Mouse (Mus musculus) testis, adult 2 months (tissue): ENCODE data around the gene 4930442H23Rik. TPM values are rescaled to one million over a fixed set of nuclear protein-coding genes. Genes with fewer than 3 reads are reported as not detected.

Experiments
- H3K27ac ChIP-seq: fragments of 200-500 bp; 2 replicates; pipeline ENCODE4 v1.5.1; 2012; ENCODE audit warnings: low read depth, low read length; ENCODE audit not compliant: control insufficient read depth, insufficient read depth
- H3K27me3 ChIP-seq: fragments of 200-500 bp; 2 replicates; pipeline ENCODE4 v1.6.1; 2012; ENCODE audit warnings: mild to moderate bottlenecking, low read length, moderate library complexity; ENCODE audit not compliant: control insufficient read depth, insufficient read depth
- H3K36me3 ChIP-seq: fragments of 200-500 bp; 2 replicates; pipeline ENCODE4 v1.6.1; 2012; ENCODE audit warnings: mild to moderate bottlenecking, low read length; ENCODE audit not compliant: control insufficient read depth, insufficient read depth
- H3K4me1 ChIP-seq: fragments of 200-500 bp; 2 replicates; pipeline ENCODE4 v1.6.1; 2012; ENCODE audit warnings: low read length; ENCODE audit not compliant: control insufficient read depth, insufficient read depth
- H3K4me3 ChIP-seq: fragments of 200-500 bp; 2 replicates; pipeline ENCODE4 v1.5.1; 2012; ENCODE audit warnings: low read depth, mild to moderate bottlenecking, low read length, moderate library complexity, mixed read lengths; ENCODE audit not compliant: control insufficient read depth
- CTCF ChIP-seq: fragments of 200-500 bp; IDR thresholded peaks from 2 replicates; pipeline ENCODE4 v1.5.1; 2012; ENCODE audit warnings: low read depth, mild to moderate bottlenecking, inconsistent platforms, low read length, moderate library complexity; ENCODE audit not compliant: control insufficient read depth, insufficient read depth, insufficient replicate concordance
- POLR2A ChIP-seq: fragments of 200-500 bp; IDR thresholded peaks from 2 replicates; pipeline ENCODE4 v1.6.1; 2012; ENCODE audit warnings: low read depth, mild to moderate bottlenecking, inconsistent platforms, low read length, moderate library complexity; ENCODE audit not compliant: control insufficient read depth
- polyA plus RNA-seq: library from polyadenylated mRNA; depleted of rRNA; stranded (reverse); fragments of >200 nt; gene quantifications from 2 replicates; pipeline ENCODE4 v1.2.3, GENCODE M21; 2012

Gene 4930442H23Rik
- polyA plus RNA-seq, 1 experiment = 1.4 TPM

DNA sequence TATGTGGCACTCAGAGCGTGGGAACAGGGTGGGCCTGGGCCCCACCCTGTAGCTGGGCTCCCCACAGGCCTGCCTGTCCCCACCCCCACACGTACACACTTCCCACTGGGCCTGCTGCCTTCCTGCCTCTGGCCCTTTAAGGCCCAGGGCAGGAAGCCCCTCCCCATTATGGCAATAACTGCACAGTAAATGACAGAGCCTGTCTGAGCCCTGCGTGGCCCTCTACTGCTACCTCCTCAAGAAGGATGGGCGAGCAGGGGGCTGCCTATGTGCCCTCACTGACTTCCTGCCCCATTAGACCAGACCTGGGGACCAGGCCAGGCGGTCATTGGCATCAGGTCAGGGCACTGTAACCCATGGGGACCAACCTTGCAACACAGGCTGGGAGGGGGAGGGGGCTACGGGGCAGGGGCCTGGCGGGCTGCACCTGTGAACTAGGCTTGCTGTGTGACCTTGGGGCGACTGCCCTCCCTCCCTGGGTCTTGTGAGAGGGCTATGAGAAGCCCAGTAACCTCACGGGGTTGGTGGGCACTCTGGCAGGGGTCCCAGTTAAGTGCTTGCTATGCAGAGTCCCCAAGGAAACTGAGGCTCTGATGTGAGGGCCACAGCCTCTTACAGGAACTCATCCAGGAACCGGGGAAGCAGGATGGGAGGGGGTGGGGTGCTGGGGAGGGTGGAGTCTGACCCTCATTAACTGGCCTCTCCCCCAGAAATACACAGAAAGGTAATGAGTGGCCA, 42.8 kb downstream of the 4930442H23Rik start:
- Histone ChIP-seq H3K4me3 (no peak overlapping the region), H3K27ac (no peak overlapping the region), H3K4me1 (peaks cover 18% of the 10 kb centered on the region), H3K36me3 (no peaks in the 10 kb centered on the region), H3K27me3 (no peaks in the 10 kb centered on the region)
- TF ChIP-seq POLR2A (no peak), CTCF (no peak)

DNA sequence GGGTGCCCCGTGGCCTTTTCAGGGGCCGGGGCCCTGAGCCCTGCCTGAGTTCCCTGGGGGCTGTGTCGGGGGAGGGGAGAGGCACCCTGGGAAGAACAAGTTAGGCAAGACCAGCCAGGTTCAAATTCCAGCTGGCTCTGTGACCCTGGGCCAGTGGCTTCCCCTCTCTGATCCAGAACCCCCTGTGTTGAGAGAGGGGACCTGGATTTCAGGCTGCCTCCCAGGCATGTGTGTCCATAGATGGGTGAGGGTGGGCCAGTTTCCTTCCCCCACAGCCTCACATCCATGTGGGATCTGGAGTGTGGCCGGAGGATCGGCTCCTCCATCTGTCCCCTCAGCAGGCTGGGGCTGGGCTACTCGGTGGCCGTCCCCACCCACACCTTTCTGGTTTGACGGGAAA, 43.6 kb downstream of the 4930442H23Rik start:
- H3K36me3 ChIP-seq = no peaks in the 10 kb centered on the region

DNA sequence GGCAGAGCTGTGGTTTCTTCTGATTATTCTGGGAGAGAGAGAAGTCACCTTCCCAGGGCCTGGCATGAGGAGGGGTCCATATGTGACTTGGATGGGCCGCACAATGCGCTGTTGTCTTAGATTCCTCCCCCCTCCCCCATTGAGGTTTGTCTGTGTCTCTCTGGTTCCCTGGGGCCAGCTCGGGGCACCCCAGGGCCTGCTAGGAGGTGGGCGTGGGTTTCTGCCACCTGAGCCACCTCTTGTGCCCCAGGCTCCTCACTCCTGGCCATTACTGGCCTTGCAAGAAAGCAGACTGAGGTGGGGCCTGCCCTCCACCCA, 44.2 kb downstream of the 4930442H23Rik start:
- Histone ChIP-seq H3K36me3 (no peaks in the 10 kb centered on the region), H3K27ac (no peak overlapping the region), H3K4me3 (no peak overlapping the region), H3K4me1 (peaks cover 31% of the 10 kb centered on the region), H3K27me3 (no peaks in the 10 kb centered on the region)
- TF ChIP-seq POLR2A = no peak
- no peak for TF ChIP-seq CTCF

More for the DNA sequence above, 43.6 kb downstream of the 4930442H23Rik start:
- Histone ChIP-seq H3K4me3 (no peak overlapping the region), H3K27ac (no peak overlapping the region), H3K27me3 (no peaks in the 10 kb centered on the region), H3K4me1 (peaks cover 26% of the 10 kb centered on the region)
- TF ChIP-seq POLR2A = no peak
- no peak for TF ChIP-seq CTCF

DNA sequence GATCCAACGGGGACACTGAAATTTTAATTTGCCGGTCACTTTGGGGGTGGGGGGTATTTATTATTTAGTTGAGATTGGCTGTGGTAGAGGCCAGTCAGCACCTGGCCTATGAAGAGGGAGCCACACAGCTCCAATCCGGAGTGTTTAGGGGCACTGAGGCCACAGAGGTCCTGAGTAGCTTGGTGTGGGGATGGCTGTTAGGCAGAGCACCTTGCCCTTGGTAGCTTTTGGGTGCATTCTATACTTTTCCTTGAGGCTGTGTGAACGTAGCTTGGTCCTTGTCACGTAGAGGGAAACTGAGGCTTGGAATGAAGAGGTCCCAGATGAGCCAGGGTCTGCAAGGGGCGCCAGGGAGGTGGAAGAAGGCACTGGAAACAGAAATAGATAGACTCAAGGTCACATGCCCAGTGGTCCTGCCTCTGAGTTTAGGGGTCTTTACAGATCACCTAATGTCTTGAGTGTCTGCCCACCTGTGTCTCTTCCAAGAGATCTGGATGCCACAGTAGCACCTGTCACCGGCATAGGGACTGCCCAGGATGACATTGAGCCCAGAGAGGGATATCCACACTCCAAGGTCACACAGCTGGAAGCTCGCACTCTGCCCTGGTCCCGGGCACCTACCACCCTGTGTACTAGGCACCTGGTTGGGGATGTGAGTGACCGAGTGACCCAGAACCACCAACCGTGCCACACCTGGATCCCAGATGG, 44.7 kb downstream of the 4930442H23Rik start:
- Histone ChIP-seq H3K4me3 (no peak overlapping the region), H3K27ac (no peak overlapping the region), H3K36me3 (no peaks in the 10 kb centered on the region), H3K4me1 (peaks cover 36% of the 10 kb centered on the region), H3K27me3 (no peaks in the 10 kb centered on the region)
- no peak for TF ChIP-seq POLR2A
- no peak for TF ChIP-seq CTCF

DNA sequence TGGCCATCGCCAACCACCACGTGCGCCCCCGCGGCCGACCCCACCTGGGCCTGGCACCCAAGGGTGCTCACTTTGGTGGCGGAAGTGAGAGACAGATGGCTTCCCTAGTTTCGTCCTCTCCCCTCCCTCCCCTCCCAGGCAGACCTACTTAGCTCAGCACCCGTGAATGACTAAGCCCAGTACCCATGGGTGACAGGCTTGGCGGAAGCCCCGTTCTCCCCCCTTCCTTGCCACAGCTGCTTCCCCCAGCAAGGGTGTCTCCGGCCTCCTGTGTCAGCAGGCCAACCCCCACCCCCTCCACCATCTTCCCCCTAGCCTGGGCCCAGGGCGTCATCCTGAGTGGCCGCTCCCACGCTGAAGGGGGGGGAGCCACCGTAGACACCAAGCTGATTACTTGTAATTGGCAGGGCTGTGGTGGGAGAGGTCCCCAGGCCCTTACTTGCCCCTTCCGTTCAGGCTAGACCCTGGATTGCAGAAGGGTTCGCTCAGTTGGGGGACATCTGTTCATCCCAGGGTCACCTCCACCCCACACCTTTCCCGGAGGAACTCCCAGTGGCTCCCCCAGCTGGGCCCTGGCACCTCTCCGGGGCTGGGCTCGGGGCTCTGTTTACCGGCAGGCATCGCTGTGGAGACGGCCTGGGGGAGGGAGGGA, 45.4 kb downstream of the 4930442H23Rik start:
- H3K4me1 ChIP-seq = peaks cover 38% of the 10 kb centered on the region
- peak overlapping the region; percentile 89 for H3K27ac ChIP-seq
- TF ChIP-seq POLR2A = no peak
- no peak for TF ChIP-seq CTCF
- no peaks in the 10 kb centered on the region for H3K36me3 ChIP-seq
- H3K27me3 ChIP-seq = no peaks in the 10 kb centered on the region
- peak overlapping the region; percentile 94 for H3K4me3 ChIP-seq

DNA sequence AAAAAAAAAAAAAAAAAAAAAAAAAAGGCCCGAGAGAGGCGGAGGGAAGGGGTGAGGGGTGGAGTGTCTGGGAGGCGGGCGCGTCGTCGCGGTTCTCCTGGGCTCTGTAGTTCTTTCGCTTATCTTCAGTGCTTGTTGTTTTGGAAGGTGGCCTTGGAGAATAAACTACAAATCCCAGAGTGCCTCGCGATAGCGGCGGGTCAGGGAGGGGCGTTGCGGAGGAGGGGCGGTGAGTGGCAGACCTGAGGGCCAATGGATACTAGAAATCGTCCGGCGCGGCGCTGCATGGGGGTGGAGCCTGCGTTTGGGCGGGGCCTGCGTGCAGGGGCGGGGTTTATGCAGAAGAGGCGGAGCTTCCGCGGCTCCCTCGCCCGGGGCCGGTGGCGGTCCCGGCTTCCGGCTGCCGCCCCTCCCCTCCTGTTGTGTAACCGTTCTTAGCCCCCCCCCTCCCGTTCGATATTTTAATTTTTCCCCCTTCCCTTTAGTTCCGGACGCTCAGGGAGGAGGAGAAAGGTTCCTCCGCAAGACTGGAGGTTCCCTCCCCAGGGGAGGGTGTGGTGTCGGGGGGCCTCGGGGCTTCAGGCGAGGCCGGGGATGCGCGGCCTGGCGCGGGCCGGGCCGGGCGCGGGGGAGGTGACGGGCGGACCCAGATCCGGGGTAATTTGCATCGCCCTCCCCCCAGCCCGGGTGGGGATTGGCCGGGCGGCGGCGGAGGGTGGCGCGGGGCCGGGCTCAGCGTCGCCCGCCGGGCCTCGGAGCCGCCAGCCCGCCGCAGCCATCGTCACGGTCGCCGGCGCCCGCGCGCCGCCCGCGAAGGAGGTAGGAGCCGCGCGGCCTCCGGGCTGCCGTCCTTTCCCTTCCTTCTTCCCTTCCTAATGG, 46.2 kb downstream of the 4930442H23Rik start:
- H3K4me1 ChIP-seq = peaks cover 38% of the 10 kb centered on the region
- H3K4me3 ChIP-seq = peak overlapping the region; percentile 94
- peak overlapping the region; percentile 89 for H3K27ac ChIP-seq
- no peaks in the 10 kb centered on the region for H3K36me3 ChIP-seq
- TF ChIP-seq CTCF = no peak
- no peak; the same call in 1 of the 2 replicates for TF ChIP-seq POLR2A
- H3K27me3 ChIP-seq = no peaks in the 10 kb centered on the region

DNA sequence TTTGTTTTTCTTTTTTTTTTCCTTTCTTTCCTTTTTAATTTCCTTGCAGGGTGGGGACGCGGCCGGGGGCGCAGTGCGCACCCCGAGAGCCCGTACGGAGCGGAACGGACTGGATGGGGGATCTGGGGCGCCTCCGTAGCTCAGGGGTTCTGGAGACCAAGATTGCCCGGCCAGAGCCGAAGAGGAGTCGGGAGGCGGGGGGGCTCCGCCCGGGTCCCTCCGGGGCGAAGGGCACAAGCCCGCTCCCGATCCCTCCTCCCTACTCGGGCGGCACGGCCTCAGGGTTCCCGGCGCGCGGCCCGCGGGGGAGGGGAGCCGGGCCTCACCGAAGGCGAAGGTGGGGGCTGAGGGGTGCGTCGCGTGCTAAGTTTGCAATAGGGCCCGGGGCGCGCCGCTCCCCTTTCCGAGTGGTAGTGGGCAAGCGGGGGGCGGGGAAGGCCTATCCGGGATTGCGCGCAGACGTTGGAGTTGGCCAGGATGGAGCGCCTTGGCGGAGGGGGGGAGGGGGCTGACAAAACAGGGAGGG, 46.9 kb downstream of the 4930442H23Rik start:
- Histone ChIP-seq H3K36me3 (no peaks in the 10 kb centered on the region), H3K4me3 (peak overlapping the region; percentile 79), H3K27me3 (no peaks in the 10 kb centered on the region), H3K27ac (peak overlapping the region; percentile 84), H3K4me1 (peaks cover 38% of the 10 kb centered on the region)
- TF ChIP-seq CTCF = no peak
- TF ChIP-seq POLR2A = no peak
